Mouse (Mus musculus) megakaryocyte, embryonic 14.5 days (primary cell): ENCODE results near the gene Ripor3. TPM values are rescaled to one million over a fixed set of nuclear protein-coding genes. Genes with fewer than 3 reads are reported as not detected.

Experiments
- H3K27me3 ChIP-seq: replicated peaks from 2 replicates; pipeline ENCODE3; 2012; ENCODE audit warnings: inconsistent platforms
- H3K36me3 ChIP-seq: replicated peaks from 2 replicates; pipeline ENCODE3; 2012; ENCODE audit warnings: low read length, inconsistent platforms, mixed read lengths
- H3K4me1 ChIP-seq: 2 replicates; pipeline ENCODE4 v1.6.1; 2012; ENCODE audit warnings: inconsistent platforms
- H3K4me3 ChIP-seq: replicated peaks from 2 replicates; pipeline ENCODE3; 2012; ENCODE audit warnings: moderate library complexity, mild to moderate bottlenecking, inconsistent platforms
- H3K9me3 ChIP-seq: 2 replicates; pipeline ENCODE4 v1.6.1; 2012; ENCODE audit warnings: inconsistent platforms
- FLI1 ChIP-seq: IDR thresholded peaks from 2 replicates; pipeline ENCODE4 v1.6.1; 2012; ENCODE audit warnings: low read length, inconsistent platforms, mixed read lengths
- GATA1 ChIP-seq: IDR thresholded peaks from 3 replicates; pipeline ENCODE4 v1.6.1; 2012; ENCODE audit warnings: mixed read lengths, low read length, inconsistent platforms, borderline replicate concordance
- polyA plus RNA-seq: library from polyadenylated mRNA; stranded (reverse); fragments of >175 nt; gene quantifications from 2 replicates; pipeline ENCODE4 v1.2.3, GENCODE M21; 2012; ENCODE audit warnings: low replicate concordance; ENCODE audit not compliant: insufficient read depth

Gene Ripor3
- polyA plus RNA-seq, 1 experiment: 123 TPM

DNA sequence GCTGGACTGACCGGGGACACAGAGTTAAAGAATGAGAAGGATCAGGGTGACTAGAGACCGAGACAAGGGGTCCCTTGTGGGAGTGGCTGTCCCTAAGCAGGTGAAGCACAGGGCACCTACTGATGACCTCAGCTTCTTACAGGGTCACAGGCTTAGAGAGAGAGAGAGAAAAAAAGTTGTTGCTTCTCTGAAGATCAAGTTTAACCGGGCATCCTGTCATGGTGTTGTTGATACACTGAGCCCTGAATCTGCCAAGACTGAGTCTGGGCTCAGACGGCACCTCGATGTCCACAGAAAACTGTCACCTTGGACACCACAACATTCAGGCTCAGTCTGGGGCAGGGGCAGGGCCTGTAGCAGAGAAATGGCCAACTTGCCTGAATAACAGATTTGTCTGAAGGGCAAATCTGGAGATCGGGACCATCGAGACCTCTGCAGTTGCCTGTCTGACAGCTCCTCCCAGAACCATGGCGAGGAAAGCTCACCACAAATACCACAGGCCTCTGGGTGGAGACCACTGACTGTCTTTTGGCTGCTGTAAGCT is 13.7 kb downstream of the Ripor3 start:
- 0 out of 2 replicates have a peak, but pooled peaks cover 9% of the 10 kb centered on the region for H3K9me3 ChIP-seq
- peaks cover 94% of the 10 kb centered on the region for H3K36me3 ChIP-seq
- no peaks in the 10 kb centered on the region for H3K27me3 ChIP-seq
- H3K4me3 ChIP-seq: no peak overlapping the region
- H3K4me1 ChIP-seq: peaks cover 41% of the 10 kb centered on the region
- no peak for TF ChIP-seq FLI1
- TF ChIP-seq GATA1: no peak

DNA sequence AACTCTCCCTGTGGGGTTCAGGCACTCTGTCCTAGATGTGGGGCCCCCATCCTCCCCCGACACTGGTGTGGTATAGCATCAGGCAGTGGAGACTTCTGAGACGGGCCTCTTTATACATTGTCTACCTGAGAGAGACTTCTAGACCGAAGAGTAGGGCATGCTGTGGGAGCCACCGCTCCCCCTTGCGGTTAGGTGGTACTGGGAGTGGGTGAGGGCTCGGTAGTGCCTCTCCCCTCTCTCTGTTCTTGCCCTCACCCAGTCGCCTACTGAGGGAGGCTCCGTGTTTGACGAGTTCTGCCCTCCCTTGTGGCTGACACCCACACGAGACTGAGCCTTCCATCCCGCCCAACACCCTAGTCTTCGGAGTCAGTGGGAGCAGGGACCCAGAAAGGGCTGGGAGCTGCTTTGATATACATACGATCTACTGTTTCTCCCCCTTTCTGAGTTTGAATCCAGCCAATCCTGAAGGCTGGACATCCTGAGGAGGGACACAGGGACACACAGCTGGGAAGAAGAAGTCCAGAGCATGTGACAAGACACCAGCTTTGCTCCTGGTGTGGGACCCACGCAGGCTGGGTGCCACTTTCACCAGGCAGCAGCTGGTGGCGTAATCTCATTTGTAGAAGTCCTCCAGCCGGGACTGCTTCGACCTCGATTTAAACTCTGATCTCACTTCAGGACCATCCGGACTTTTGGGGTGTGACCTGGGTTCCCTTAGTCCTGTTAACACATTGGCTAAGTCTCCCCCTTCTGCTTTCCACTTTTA is 14.4 kb downstream of the Ripor3 start:
- TF ChIP-seq GATA1 (no peak), FLI1 (no peak)
- peaks cover 94% of the 10 kb centered on the region for H3K36me3 ChIP-seq
- H3K9me3 ChIP-seq: 0 out of 2 replicates have a peak, but pooled peaks cover 3% of the 10 kb centered on the region
- no peaks in the 10 kb centered on the region for H3K27me3 ChIP-seq
- no peak overlapping the region for H3K4me3 ChIP-seq
- peaks cover 44% of the 10 kb centered on the region for H3K4me1 ChIP-seq

DNA sequence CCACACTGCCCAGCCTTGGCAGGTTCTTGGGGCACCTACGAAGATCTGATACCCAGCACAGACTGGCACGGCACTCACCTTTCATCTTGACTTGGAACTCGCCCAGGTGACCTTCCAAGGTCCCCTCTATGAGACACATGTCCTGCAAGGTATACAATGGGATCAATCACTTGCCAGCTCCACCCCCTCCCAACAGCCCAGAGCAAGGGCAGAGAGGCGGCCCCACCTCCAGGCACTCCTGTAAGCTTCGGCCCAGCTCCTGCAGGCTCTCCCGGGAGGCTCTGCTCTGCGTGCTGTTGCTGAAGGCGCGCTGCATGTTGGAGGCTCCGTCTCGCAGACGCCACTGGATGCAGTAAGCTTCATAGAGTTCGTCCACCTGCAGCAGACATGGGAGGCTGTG is 17.2 kb downstream of the Ripor3 start:
- H3K4me3 ChIP-seq: no peak overlapping the region
- no peaks in the 10 kb centered on the region for H3K27me3 ChIP-seq
- H3K9me3 ChIP-seq: no peaks in the 10 kb centered on the region
- H3K4me1 ChIP-seq: peaks cover 37% of the 10 kb centered on the region
- TF ChIP-seq FLI1 (no peak), GATA1 (no peak)
- H3K36me3 ChIP-seq: peaks cover 100% of the 10 kb centered on the region

DNA sequence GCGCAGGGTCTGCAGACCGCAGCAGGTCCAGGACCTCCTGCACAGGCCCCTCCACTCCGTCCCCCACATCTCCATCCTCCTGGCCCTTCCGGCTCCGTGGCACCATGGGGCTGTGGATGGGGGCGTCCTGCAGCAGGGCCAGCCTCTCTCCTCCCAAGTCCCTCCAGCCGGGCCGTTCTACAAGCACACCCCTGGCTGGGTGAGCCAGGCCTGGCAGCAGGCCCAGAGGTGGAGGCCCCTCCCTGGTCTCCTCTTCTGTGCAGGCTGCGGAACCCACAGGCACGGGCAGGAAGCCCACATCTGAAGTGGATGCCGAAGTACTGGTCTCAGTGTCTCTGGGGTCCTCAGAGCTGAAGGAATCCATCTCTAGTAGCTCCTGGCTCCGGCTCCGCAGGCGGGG is 21.1 kb downstream of the Ripor3 start:
- no peaks in the 10 kb centered on the region for H3K27me3 ChIP-seq
- peaks cover 100% of the 10 kb centered on the region for H3K36me3 ChIP-seq
- no peaks in the 10 kb centered on the region for H3K9me3 ChIP-seq
- no peak overlapping the region for H3K4me3 ChIP-seq
- H3K4me1 ChIP-seq: peaks cover 56% of the 10 kb centered on the region
- TF ChIP-seq FLI1 (no peak), GATA1 (no peak)

DNA sequence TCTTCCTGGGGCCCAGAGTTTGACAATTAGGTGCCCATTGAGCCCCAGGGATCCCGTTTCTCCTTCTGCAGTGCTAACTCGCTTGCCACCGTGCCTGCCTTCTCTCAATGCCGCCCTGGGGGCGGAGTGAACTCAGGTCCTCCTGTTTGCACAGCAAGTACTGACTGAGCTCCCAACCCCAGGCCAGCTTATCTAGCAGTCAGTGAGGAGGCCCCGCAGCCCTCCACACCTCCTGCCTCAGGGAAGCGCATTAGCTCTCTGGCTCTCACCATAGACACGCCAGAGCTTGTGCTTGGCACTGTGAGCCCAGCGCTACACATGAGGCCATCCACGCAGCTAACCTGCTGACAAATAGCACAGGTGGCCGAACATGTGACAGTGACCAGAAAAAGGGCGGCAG is 22.8 kb downstream of the Ripor3 start:
- H3K4me1 ChIP-seq: peaks cover 69% of the 10 kb centered on the region
- H3K9me3 ChIP-seq: no peaks in the 10 kb centered on the region
- H3K4me3 ChIP-seq: no peak overlapping the region
- TF ChIP-seq GATA1: no peak
- no peak for TF ChIP-seq FLI1
- peaks cover 100% of the 10 kb centered on the region for H3K36me3 ChIP-seq
- no peaks in the 10 kb centered on the region for H3K27me3 ChIP-seq

DNA sequence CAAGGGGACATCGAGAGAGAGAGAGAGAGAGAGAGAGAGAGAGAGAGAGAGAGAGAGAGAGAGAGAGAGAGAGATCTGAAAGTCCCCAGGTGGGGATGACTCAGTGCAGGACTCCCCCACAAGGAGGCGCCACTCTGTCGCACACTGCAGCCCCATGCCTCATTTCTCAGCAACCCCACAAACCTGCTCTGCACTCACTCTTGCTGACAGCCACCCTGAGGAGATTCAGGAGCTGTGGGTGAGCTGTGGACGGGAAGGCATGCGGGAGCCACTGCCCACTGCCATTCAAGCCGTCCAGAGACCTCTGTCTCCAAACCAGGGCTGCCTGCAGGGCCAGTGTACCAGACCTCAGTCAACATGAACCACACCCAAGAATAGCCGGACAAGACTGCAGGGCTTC is 23.7 kb downstream of the Ripor3 start:
- peaks cover 100% of the 10 kb centered on the region for H3K36me3 ChIP-seq
- no peak for TF ChIP-seq GATA1
- no peak for TF ChIP-seq FLI1
- no peak overlapping the region for H3K4me3 ChIP-seq
- no peaks in the 10 kb centered on the region for H3K9me3 ChIP-seq
- H3K27me3 ChIP-seq: no peaks in the 10 kb centered on the region
- peaks cover 66% of the 10 kb centered on the region for H3K4me1 ChIP-seq

DNA sequence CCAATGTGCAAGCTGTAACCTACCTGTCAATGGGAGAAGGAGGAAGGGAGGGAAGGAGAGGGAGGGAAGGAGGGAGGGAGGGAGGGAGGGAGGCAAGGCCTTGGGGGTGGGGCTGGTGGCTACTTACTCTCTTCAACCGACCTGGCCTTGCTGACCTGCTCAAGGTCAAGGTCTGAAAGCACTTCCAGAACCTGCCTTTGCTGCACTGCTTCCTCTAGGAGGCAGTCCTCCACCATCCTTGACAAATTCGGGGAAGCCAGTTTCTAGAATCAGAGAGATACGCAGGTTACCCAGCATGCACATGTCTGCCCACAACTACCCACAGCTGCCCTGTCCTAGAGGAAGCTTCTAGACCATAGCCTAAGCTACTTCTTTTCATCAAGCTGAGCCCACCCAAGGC is 25.5 kb downstream of the Ripor3 start:
- Histone ChIP-seq H3K27me3 (no peaks in the 10 kb centered on the region), H3K9me3 (no peaks in the 10 kb centered on the region), H3K4me1 (peaks cover 66% of the 10 kb centered on the region), H3K4me3 (no peak overlapping the region), H3K36me3 (peaks cover 100% of the 10 kb centered on the region)
- TF ChIP-seq FLI1: no peak
- TF ChIP-seq GATA1: no peak

DNA sequence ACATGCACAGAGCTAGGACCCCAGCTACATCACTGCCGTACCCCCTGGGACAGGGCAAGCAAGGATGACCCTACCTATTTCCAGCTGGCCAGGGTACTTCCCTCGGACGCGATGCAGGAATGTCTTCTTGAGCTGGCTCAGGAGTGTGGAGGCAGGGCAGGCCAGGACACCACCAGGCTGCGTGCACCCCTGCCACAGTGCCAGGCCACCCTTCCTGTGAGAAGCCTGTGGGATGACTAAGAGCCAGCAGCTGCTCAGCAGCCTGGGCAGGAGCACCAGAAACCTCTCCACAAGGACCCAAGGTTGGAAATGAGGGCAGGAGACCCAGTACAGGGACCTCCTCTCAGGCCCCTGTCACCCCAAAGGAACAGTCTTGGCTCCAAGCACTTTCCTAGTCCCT is 26.0 kb downstream of the Ripor3 start:
- no peak for TF ChIP-seq GATA1
- TF ChIP-seq FLI1: no peak
- peaks cover 66% of the 10 kb centered on the region for H3K4me1 ChIP-seq
- no peaks in the 10 kb centered on the region for H3K27me3 ChIP-seq
- H3K36me3 ChIP-seq: peaks cover 100% of the 10 kb centered on the region
- no peaks in the 10 kb centered on the region for H3K9me3 ChIP-seq
- no peak overlapping the region for H3K4me3 ChIP-seq

DNA sequence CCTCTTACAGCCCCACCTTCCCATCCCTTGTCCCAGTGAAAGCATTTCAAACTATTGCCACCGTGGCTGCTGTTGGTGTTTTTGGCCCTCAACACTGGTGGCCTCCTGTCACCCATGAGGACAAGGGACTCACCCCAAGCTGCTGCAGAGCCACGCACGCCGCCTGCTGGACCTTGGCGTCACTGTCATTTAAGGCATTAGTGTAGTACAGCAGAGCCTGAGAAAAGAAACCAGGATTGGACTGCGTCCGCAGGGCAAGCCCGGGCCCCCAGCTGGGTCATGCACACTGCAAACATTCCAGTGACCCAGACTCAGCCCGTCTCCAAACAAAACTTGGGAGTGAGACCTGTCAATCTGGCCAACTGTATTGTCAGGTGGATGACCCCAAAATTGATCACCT is 27.8 kb downstream of the Ripor3 start:
- peaks cover 100% of the 10 kb centered on the region for H3K36me3 ChIP-seq
- no peak overlapping the region for H3K4me3 ChIP-seq
- no peaks in the 10 kb centered on the region for H3K9me3 ChIP-seq
- H3K4me1 ChIP-seq: peaks cover 68% of the 10 kb centered on the region
- H3K27me3 ChIP-seq: no peaks in the 10 kb centered on the region
- TF ChIP-seq FLI1 (no peak), GATA1 (no peak)

DNA sequence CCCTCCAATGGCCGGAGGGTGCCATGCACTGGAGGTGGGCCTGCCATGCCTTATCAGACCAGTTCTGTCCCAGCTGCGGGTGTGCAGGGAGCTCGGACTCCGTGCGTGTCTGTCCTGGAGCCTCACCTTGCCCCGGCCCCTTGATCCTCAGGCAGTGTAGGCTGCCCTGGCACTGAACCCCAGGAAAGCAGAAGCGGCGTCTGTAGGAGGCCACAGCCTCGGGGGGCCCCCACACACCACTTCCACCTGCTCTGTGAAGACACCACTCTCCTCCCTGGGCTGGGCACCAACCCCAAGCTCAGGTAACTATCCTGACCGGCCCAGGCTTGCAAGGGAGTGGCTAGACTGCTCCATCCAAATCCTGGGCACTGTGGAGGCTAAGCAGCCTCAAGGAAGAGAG is 30.0 kb downstream of the Ripor3 start:
- H3K4me1 ChIP-seq: peaks cover 69% of the 10 kb centered on the region
- TF ChIP-seq GATA1 (no peak), FLI1 (no peak)
- H3K27me3 ChIP-seq: no peaks in the 10 kb centered on the region
- H3K36me3 ChIP-seq: peaks cover 100% of the 10 kb centered on the region
- no peak overlapping the region for H3K4me3 ChIP-seq
- no peaks in the 10 kb centered on the region for H3K9me3 ChIP-seq
